Mouse (Mus musculus): ENCODE results near the gene Sgms2. TPM values are rescaled to one million over a fixed set of nuclear protein-coding genes. Genes with fewer than 3 reads are reported as not detected.
A peak's percentile ranks its signal among the peaks of the same experiment; 100 is the strongest.

The Sgms2 gene
- polyA plus RNA-seq, 1 experiment from 2014 or later, result 8.8 TPM

GRCm38 (mm10) chr3:131469636-131470035, 21.6 kb downstream of the Sgms2 start:
- WGBS, result 35% methylated on average over 3 of the region's 3 CpGs
- no peak for ATAC-seq (ENCODE audit: insufficient number of reproducible peaks, insufficient read depth, low FRiP score, low read depth)

GRCm38 (mm10) chr3:131466371-131466770, 24.8 kb downstream of the Sgms2 start:
- H3K9ac ChIP-seq (replicated peaks; ENCODE audit: low read depth, low read length), result no peak overlapping the region
- H3K27ac ChIP-seq (ENCODE audit: low read length), result no peak overlapping the region
- H3K4me1 ChIP-seq (ENCODE audit: control insufficient read depth, insufficient read depth, low read length), result 0 out of 2 replicates have a peak, but pooled peaks cover 5% of the 10 kb centered on the region
- H3K4me3 ChIP-seq (ENCODE audit: low read depth, low read length), result no peak overlapping the region
- no peaks in the 10 kb centered on the region for H3K9me3 ChIP-seq (ENCODE audit: control insufficient read depth, low read depth, low read length)
- 76% methylated on average over 6 of the region's 6 CpGs for WGBS
- no peak for ATAC-seq (ENCODE audit: insufficient number of reproducible peaks, insufficient read depth, low FRiP score, low read depth)
- H3K4me2 ChIP-seq (replicated peaks; ENCODE audit: low read depth, low read length), result no peak overlapping the region
- no peaks in the 10 kb centered on the region for H3K36me3 ChIP-seq (ENCODE audit: control insufficient read depth, insufficient read depth, low read length)
- H3K27me3 ChIP-seq (ENCODE audit: control insufficient read depth, insufficient read depth, low read length), result no peaks in the 10 kb centered on the region

More at GRCm38 (mm10) chr3:131469636-131470035, 21.6 kb downstream of the Sgms2 start:
- no peaks in the 10 kb centered on the region for H3K36me3 ChIP-seq (ENCODE audit: control insufficient read depth, insufficient read depth, low read length)
- no peak overlapping the region for H3K4me3 ChIP-seq (ENCODE audit: low read depth, low read length)
- H3K27me3 ChIP-seq (ENCODE audit: control insufficient read depth, insufficient read depth, low read length), result no peaks in the 10 kb centered on the region
- no peaks in the 10 kb centered on the region for H3K9me3 ChIP-seq (ENCODE audit: control insufficient read depth, low read depth, low read length)
- no peak overlapping the region for H3K4me2 ChIP-seq (replicated peaks; ENCODE audit: low read depth, low read length)
- H3K9ac ChIP-seq (replicated peaks; ENCODE audit: low read depth, low read length), result no peak overlapping the region
- H3K4me1 ChIP-seq (ENCODE audit: control insufficient read depth, insufficient read depth, low read length), result 0 out of 2 replicates have a peak, but pooled peaks cover 4% of the 10 kb centered on the region
- H3K27ac ChIP-seq (ENCODE audit: low read length), result no peak overlapping the region

GRCm38 (mm10) chr3:131465536-131466260, 25.5 kb downstream of the Sgms2 start:
- Histone ChIP-seq H3K9me3 (ENCODE audit: control insufficient read depth, low read depth, low read length) (no peaks in the 10 kb centered on the region), H3K4me1 (ENCODE audit: control insufficient read depth, insufficient read depth, low read length) (0 out of 2 replicates have a peak, but pooled peaks cover 3% of the 10 kb centered on the region), H3K27me3 (ENCODE audit: control insufficient read depth, insufficient read depth, low read length) (no peaks in the 10 kb centered on the region), H3K4me2 (replicated peaks; ENCODE audit: low read depth, low read length) (no peak overlapping the region), H3K36me3 (ENCODE audit: control insufficient read depth, insufficient read depth, low read length) (no peaks in the 10 kb centered on the region), H3K9ac (replicated peaks; ENCODE audit: low read depth, low read length) (no peak overlapping the region), H3K4me3 (ENCODE audit: low read depth, low read length) (no peak overlapping the region), H3K27ac (ENCODE audit: low read length) (no peak overlapping the region)
- 83% methylated on average over 3 of the region's 3 CpGs for WGBS
- no peak for ATAC-seq (ENCODE audit: insufficient number of reproducible peaks, insufficient read depth, low FRiP score, low read depth)

GRCm38 (mm10) chr3:131372996-131373395, 118.2 kb downstream of the Sgms2 start:
- no peak for ATAC-seq (ENCODE audit: insufficient number of reproducible peaks, insufficient read depth, low FRiP score, low read depth)
- H3K4me3 ChIP-seq (ENCODE audit: low read depth, low read length), result no peak overlapping the region

GRCm38 (mm10) chr3:131368678-131369077, 122.5 kb downstream of the Sgms2 start:
- Histone ChIP-seq H3K4me1 (ENCODE audit: control insufficient read depth, insufficient read depth, low read length) (0 out of 2 replicates have a peak, but pooled peaks cover 3% of the 10 kb centered on the region), H3K9me3 (ENCODE audit: control insufficient read depth, low read depth, low read length) (no peaks in the 10 kb centered on the region), H3K27ac (ENCODE audit: low read length) (no peak overlapping the region), H3K4me2 (replicated peaks; ENCODE audit: low read depth, low read length) (no peak overlapping the region), H3K4me3 (ENCODE audit: low read depth, low read length) (no peak overlapping the region), H3K36me3 (ENCODE audit: control insufficient read depth, insufficient read depth, low read length) (no peaks in the 10 kb centered on the region), H3K27me3 (ENCODE audit: control insufficient read depth, insufficient read depth, low read length) (no peaks in the 10 kb centered on the region), H3K9ac (replicated peaks; ENCODE audit: low read depth, low read length) (no peak overlapping the region)
- WGBS, result 87% methylated on average over 8 of the region's 8 CpGs
- ATAC-seq (ENCODE audit: insufficient number of reproducible peaks, insufficient read depth, low FRiP score, low read depth), result no peak

More at GRCm38 (mm10) chr3:131372996-131373395, 118.2 kb downstream of the Sgms2 start:
- Histone ChIP-seq H3K27ac (ENCODE audit: low read length) (no peak overlapping the region), H3K9me3 (ENCODE audit: control insufficient read depth, low read depth, low read length) (no peaks in the 10 kb centered on the region), H3K9ac (replicated peaks; ENCODE audit: low read depth, low read length) (no peak overlapping the region), H3K4me2 (replicated peaks; ENCODE audit: low read depth, low read length) (no peak overlapping the region), H3K27me3 (ENCODE audit: control insufficient read depth, insufficient read depth, low read length) (no peaks in the 10 kb centered on the region), H3K4me1 (ENCODE audit: control insufficient read depth, insufficient read depth, low read length) (no peaks in the 10 kb centered on the region), H3K36me3 (ENCODE audit: control insufficient read depth, insufficient read depth, low read length) (no peaks in the 10 kb centered on the region)
- WGBS, result 89% methylated on average over 7 of the region's 7 CpGs

GRCm38 (mm10) chr3:131367452-131367851, 123.8 kb downstream of the Sgms2 start:
- H3K4me1 ChIP-seq (ENCODE audit: control insufficient read depth, insufficient read depth, low read length), result 0 out of 2 replicates have a peak, but pooled peaks cover 3% of the 10 kb centered on the region
- H3K9me3 ChIP-seq (ENCODE audit: control insufficient read depth, low read depth, low read length), result no peaks in the 10 kb centered on the region
- no peak overlapping the region for H3K4me3 ChIP-seq (ENCODE audit: low read depth, low read length)
- 84% methylated on average over 4 of the region's 4 CpGs for WGBS
- H3K9ac ChIP-seq (replicated peaks; ENCODE audit: low read depth, low read length), result no peak overlapping the region
- H3K27ac ChIP-seq (ENCODE audit: low read length), result no peak overlapping the region
- H3K27me3 ChIP-seq (ENCODE audit: control insufficient read depth, insufficient read depth, low read length), result no peaks in the 10 kb centered on the region
- no peak overlapping the region for H3K4me2 ChIP-seq (replicated peaks; ENCODE audit: low read depth, low read length)
- ATAC-seq (ENCODE audit: insufficient number of reproducible peaks, insufficient read depth, low FRiP score, low read depth), result no peak
- no peaks in the 10 kb centered on the region for H3K36me3 ChIP-seq (ENCODE audit: control insufficient read depth, insufficient read depth, low read length)

GRCm38 (mm10) chr3:131364632-131365446, 126.4 kb downstream of the Sgms2 start:
- no peaks in the 10 kb centered on the region for H3K9me3 ChIP-seq (ENCODE audit: control insufficient read depth, low read depth, low read length)
- H3K27ac ChIP-seq (ENCODE audit: low read length), result peak overlapping the region; percentile 34; the same call in 1 of the 2 replicates
- no peaks in the 10 kb centered on the region for H3K36me3 ChIP-seq (ENCODE audit: control insufficient read depth, insufficient read depth, low read length)
- H3K27me3 ChIP-seq (ENCODE audit: control insufficient read depth, insufficient read depth, low read length), result no peaks in the 10 kb centered on the region
- no peak overlapping the region for H3K4me3 ChIP-seq (ENCODE audit: low read depth, low read length)
- 44% methylated on average over 23 of the region's 23 CpGs for WGBS
- peak; percentile 90 for ATAC-seq (ENCODE audit: insufficient number of reproducible peaks, insufficient read depth, low FRiP score, low read depth)
- 0 out of 2 replicates have a peak, but pooled peaks cover 3% of the 10 kb centered on the region for H3K4me1 ChIP-seq (ENCODE audit: control insufficient read depth, insufficient read depth, low read length)
- H3K4me2 ChIP-seq (replicated peaks; ENCODE audit: low read depth, low read length), result peak overlapping the region; percentile 25
- H3K9ac ChIP-seq (replicated peaks; ENCODE audit: low read depth, low read length), result no peak overlapping the region

- ATAC-seq (ENCODE audit: insufficient number of reproducible peaks, insufficient read depth, low FRiP score, low read depth), result no peak; the same call in 1 of the 2 replicates
These were observed 127.0 kb downstream of the Sgms2 start for GRCm38 (mm10) chr3:131364194-131364593.

More at GRCm38 (mm10) chr3:131364194-131364593, 127.0 kb downstream of the Sgms2 start:
- H3K27me3 ChIP-seq (ENCODE audit: control insufficient read depth, insufficient read depth, low read length), result no peaks in the 10 kb centered on the region
- H3K27ac ChIP-seq (ENCODE audit: low read length), result peak overlapping the region; percentile 34; the same call in 1 of the 2 replicates
- H3K9me3 ChIP-seq (ENCODE audit: control insufficient read depth, low read depth, low read length), result no peaks in the 10 kb centered on the region
- no peaks in the 10 kb centered on the region for H3K36me3 ChIP-seq (ENCODE audit: control insufficient read depth, insufficient read depth, low read length)
- WGBS, result 55% methylated on average over 8 of the region's 8 CpGs
- H3K4me2 ChIP-seq (replicated peaks; ENCODE audit: low read depth, low read length), result peak overlapping the region; percentile 25
- no peak overlapping the region for H3K4me3 ChIP-seq (ENCODE audit: low read depth, low read length)
- H3K9ac ChIP-seq (replicated peaks; ENCODE audit: low read depth, low read length), result no peak overlapping the region
- 0 out of 2 replicates have a peak, but pooled peaks cover 3% of the 10 kb centered on the region for H3K4me1 ChIP-seq (ENCODE audit: control insufficient read depth, insufficient read depth, low read length)

Data from stomach, embryonic 14.5 days (tissue).